Mouse (Mus musculus) layer of hippocampus, adult 11-12 months (tissue): ENCODE data around the gene Rnf186.

Experiments
- DNase-seq: peaks from one replicate; pipeline ENCODE4 v3.0.0; 2022; ENCODE audit warnings: low spot score

The Rnf186 gene

GRCm38 (mm10) chr4:139013281-139013680, 46.4 kb downstream of the Rnf186 start:
- DNase-seq, result no peak

DNA sequence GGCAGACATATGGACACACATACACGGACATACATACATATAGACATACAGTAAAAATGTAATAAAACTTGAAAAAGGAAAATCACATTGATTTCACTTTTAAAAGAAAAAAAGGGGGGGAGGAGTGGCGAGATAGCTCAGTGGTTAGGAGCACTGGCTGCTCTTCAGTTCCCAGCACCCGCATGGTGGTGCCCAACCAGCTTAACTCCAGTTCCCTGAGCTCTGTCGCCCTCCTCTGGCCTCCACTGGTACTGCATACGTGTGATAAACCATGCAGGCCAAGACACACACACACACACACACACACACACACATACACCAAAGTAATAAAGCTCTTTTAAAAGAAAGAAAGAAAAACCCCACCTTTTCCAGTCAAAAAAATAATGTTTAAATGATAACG, 47.9 kb downstream of the Rnf186 start:
- no peak for DNase-seq
